Mouse (Mus musculus): ENCODE measurements around the gene Dnajc17.

GRCm38 (mm10) chr2:119229775-119230704 is 21.4 kb upstream of the Dnajc17 start, which contains the start of gene Ppp1r14d:
- no peak for TF ChIP-seq CTCF (IDR thresholded peaks at IDR 0.05)
- no peak for TF ChIP-seq POLR2A (IDR thresholded peaks at IDR 0.05; ENCODE audit: insufficient read depth, low read depth, low read length)
